Mouse (Mus musculus) liver, postnatal 0 days (tissue): ENCODE results near the gene Mctp1. TPM values are rescaled to one million over a fixed set of nuclear protein-coding genes. Genes with fewer than 3 reads are reported as not detected.
A peak's percentile ranks its signal among the peaks of the same experiment; 100 is the strongest.

Experiments used
- ATAC-seq: fragments of 200-750 bp; cut with Nextera tagmentation; 2 replicates; pipeline ENCODE4 v1.8.0; 2017; ENCODE audit warnings: mild to moderate bottlenecking, moderate library complexity
- DNase-seq: peaks from one replicate; pipeline ENCODE4 v3.0.0-alpha.2; 2016
- H3K27ac ChIP-seq: fragments of 300-500 bp; sonication (generic); 2 replicates; pipeline ENCODE4 v1.5.1; 2014; ENCODE audit warnings: antibody characterized with exemption, moderate library complexity, mild to moderate bottlenecking, low read depth
- H3K27me3 ChIP-seq: fragments of 300-500 bp; sonication (generic); 2 replicates; pipeline ENCODE4 v1.6.1; 2014; ENCODE audit warnings: low read length, control low read depth, mixed read lengths; ENCODE audit not compliant: insufficient read depth
- H3K36me3 ChIP-seq: fragments of 300-500 bp; sonication (generic); replicated peaks from 2 replicates; pipeline ENCODE4 v1.6.1; 2014; ENCODE audit warnings: mild to moderate bottlenecking, control low read depth, low read length, moderate library complexity, mixed read lengths; ENCODE audit not compliant: insufficient read depth
- H3K4me1 ChIP-seq: fragments of 300-500 bp; sonication (generic); 2 replicates; pipeline ENCODE4 v1.6.1; 2014; ENCODE audit warnings: antibody characterized with exemption, mild to moderate bottlenecking, control low read depth; ENCODE audit not compliant: insufficient read depth
- H3K4me2 ChIP-seq: fragments of 300-500 bp; sonication (generic); 2 replicates; pipeline ENCODE4 v1.6.1; 2014; ENCODE audit warnings: low read depth, mild to moderate bottlenecking, low read length, moderate library complexity, mixed read lengths
- H3K4me3 ChIP-seq: fragments of 300-500 bp; sonication (generic); 2 replicates; pipeline ENCODE4 v1.5.1; 2014; ENCODE audit warnings: low read depth, low read length
- H3K9ac ChIP-seq: fragments of 300-500 bp; sonication (generic); replicated peaks from 2 replicates; pipeline ENCODE4 v1.6.1; 2014; ENCODE audit warnings: mild to moderate bottlenecking, moderate library complexity
- H3K9me3 ChIP-seq: fragments of 300-500 bp; sonication (generic); 2 replicates; pipeline ENCODE4 v1.6.1; 2016; ENCODE audit warnings: mild to moderate bottlenecking, control low read depth, low read length, mixed read lengths
- CTCF ChIP-seq: sonication (generic); IDR thresholded peaks from 2 replicates; pipeline ENCODE4 v1.5.1; 2016; ENCODE audit warnings: antibody characterized with exemption, low read depth
- EP300 ChIP-seq: IDR thresholded peaks from 2 replicates; pipeline ENCODE4 v1.6.1; 2016; ENCODE audit warnings: antibody characterized with exemption, low read depth, mild to moderate bottlenecking
- WGBS: fragments of 180-500 bp; shearing (Covaris S2); extraction: QIAGEN DNeasy Blood & Tissue Kit; methylation state at CpG from one replicate; pipeline ENCODE4 v1.1.7; 2014; ENCODE audit not compliant: insufficient replicate concordance; 5-methylcytosine and 5-hydroxymethylcytosine counted together
- polyA plus RNA-seq: library from polyadenylated mRNA; unstranded; fragments of >200 nt; fragmentation: Nextera tagmentation; extraction: Ambion mirVana; gene quantifications from 2 replicates; pipeline ENCODE4 v1.2.1, GENCODE M21; 2015

Gene Mctp1
- polyA plus RNA-seq, 1 experiment from 2014 or later = 2.6 TPM

DNA sequence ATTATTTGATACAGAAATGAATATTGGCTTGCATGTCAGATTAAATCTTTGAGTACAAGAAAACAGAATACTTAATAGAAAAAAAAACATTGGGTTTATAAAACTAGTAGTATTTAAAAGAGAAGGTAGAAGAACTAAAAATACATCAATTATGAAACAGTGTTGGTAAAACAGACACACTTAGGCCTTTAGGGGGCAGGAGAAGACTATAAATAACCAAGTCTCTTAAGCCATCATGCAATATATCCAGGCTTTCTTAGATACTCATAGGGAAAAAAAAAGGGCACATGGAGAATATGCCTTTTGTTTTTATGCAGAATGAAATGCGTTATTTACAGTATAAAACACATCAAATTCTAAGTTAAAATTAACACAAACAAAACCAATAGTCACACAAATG, 661.0 kb downstream of the Mctp1 start:
- TF ChIP-seq EP300 (no peak), CTCF (peak; percentile 32)
- no peaks in the 10 kb centered on the region for H3K9me3 ChIP-seq
- H3K27ac ChIP-seq = no peak overlapping the region
- H3K27me3 ChIP-seq = no peaks in the 10 kb centered on the region
- DNase-seq (no peak), ATAC-seq (no peak)
- no peak overlapping the region for H3K9ac ChIP-seq
- no peaks in the 10 kb centered on the region for H3K4me1 ChIP-seq
- WGBS = 80% methylated on average over 1 of the region's 1 CpGs
- no peak overlapping the region for H3K4me3 ChIP-seq
- H3K36me3 ChIP-seq = 0 out of 2 replicates have a peak, but pooled peaks cover 3% of the 10 kb centered on the region
- H3K4me2 ChIP-seq = no peak overlapping the region

DNA sequence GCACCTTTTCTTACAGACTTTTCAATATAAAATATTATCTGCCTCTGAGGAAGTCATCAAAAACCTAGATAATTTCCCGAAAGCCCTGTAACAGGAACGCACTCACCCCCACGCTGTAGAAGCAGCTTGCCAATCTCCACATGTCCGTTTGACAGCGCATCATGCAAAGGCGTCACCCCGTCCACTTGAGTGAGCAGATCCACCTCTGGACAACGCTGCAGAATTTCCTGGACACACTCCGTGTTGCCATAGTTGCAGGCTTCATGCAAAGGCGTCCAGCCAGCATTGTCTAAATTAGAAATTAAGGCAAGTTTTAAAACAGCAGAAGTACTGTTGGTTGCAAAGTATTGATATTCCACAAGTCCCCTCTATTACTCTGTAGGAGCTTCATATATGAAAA, 662.1 kb downstream of the Mctp1 start:
- 82% methylated on average over 10 of the region's 10 CpGs for WGBS
- TF ChIP-seq EP300 (no peak), CTCF (no peak)
- H3K4me3 ChIP-seq = no peak overlapping the region
- no peak overlapping the region for H3K27ac ChIP-seq
- H3K36me3 ChIP-seq = 0 out of 2 replicates have a peak, but pooled peaks cover 3% of the 10 kb centered on the region
- H3K4me2 ChIP-seq = no peak overlapping the region
- no peaks in the 10 kb centered on the region for H3K4me1 ChIP-seq
- DNase-seq = no peak
- H3K9me3 ChIP-seq = no peaks in the 10 kb centered on the region
- no peaks in the 10 kb centered on the region for H3K27me3 ChIP-seq
- ATAC-seq = no peak
- H3K9ac ChIP-seq = no peak overlapping the region

DNA sequence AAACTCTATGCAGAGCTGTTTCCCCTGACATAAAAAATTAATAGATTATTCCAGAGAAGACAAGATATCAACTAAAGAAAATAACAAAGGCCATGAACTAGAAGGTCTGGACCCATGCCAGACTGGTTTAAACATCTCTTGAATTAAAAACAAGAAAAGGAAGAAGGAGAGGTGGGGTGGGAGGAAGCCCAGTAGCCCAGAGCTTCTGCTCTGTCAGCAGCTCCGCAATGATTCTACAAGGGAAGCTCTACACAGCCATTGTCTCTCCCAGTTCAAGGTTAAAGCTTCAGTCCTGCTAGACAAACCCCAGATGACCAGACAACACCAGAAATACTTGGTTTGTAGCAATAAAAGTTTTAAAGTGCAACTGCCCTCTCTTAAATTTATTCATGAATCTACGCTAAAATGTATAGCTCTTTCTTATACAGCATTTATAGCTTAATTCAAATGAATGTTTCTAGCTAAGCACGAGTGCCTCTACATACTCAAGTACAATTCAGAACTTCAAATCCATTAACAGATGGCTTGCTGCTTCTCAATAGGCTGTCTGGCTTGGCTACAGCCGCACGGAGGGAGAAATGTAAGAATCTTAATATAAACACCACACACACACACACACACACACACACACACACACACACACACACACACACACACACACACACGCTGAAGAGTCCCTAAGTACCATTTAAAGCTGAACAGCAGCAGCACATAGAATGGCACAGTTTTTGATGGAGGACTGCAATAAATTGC, 663.0 kb downstream of the Mctp1 start:
- Histone ChIP-seq H3K27me3 (no peaks in the 10 kb centered on the region), H3K4me2 (no peak overlapping the region), H3K9me3 (no peaks in the 10 kb centered on the region), H3K27ac (no peak overlapping the region), H3K36me3 (0 out of 2 replicates have a peak, but pooled peaks cover 3% of the 10 kb centered on the region), H3K9ac (no peak overlapping the region), H3K4me1 (no peaks in the 10 kb centered on the region), H3K4me3 (no peak overlapping the region)
- DNase-seq (no peak), ATAC-seq (no peak)
- TF ChIP-seq CTCF (no peak), EP300 (no peak)
- 85% methylated on average over 6 of the region's 6 CpGs for WGBS

DNA sequence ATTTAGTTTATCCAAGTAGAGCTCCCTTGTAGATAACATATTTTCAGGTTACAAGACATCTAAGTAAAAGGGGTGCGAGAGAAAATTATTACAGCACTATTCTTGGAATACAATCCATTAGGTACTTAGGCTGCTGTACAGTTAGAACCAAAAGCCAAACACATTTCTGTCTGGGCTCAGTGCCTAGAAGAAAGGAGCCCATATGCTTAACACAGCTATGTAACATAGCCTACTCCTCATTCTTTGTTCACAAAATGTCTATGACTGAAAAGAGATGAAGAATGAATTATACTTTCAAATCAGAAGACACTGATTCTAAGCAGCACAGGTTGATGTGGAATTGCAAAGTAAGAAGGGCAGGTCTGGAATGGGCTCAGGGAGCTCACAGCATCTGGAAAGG, 664.1 kb downstream of the Mctp1 start:
- ATAC-seq (no peak), DNase-seq (no peak)
- H3K36me3 ChIP-seq = 0 out of 2 replicates have a peak, but pooled peaks cover 3% of the 10 kb centered on the region
- no peak overlapping the region for H3K27ac ChIP-seq
- WGBS = 89% methylated on average over 1 of the region's 1 CpGs
- no peak overlapping the region for H3K4me3 ChIP-seq
- no peak for TF ChIP-seq EP300
- no peaks in the 10 kb centered on the region for H3K4me1 ChIP-seq
- H3K9ac ChIP-seq = no peak overlapping the region
- no peaks in the 10 kb centered on the region for H3K9me3 ChIP-seq
- H3K27me3 ChIP-seq = no peaks in the 10 kb centered on the region
- H3K4me2 ChIP-seq = no peak overlapping the region

DNA sequence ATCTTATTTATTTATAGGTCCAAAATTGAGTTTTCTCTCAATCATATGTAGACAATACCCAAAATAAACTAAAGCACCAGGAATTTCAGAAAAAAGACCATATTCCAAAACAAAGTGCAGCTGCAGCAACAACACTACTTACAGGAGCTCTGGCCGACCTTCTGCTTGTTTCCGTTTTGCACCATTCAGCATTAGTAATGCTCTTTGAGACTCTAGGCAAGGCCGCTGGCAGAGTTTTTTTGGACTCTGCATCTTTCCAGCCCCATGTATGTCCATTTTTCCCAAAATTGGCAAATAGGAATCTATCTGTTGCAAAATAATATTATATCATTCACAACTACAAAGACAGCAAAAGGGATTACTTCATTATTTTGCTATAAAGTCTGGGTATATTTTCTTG, 665.4 kb downstream of the Mctp1 start:
- no peak overlapping the region for H3K9ac ChIP-seq
- H3K4me2 ChIP-seq = no peak overlapping the region
- H3K4me3 ChIP-seq = no peak overlapping the region
- WGBS = 74% methylated on average over 3 of the region's 3 CpGs
- TF ChIP-seq EP300 = no peak
- TF ChIP-seq CTCF = no peak
- no peaks in the 10 kb centered on the region for H3K27me3 ChIP-seq
- H3K9me3 ChIP-seq = no peaks in the 10 kb centered on the region
- H3K36me3 ChIP-seq = 0 out of 2 replicates have a peak, but pooled peaks cover 3% of the 10 kb centered on the region
- DNase-seq = no peak
- no peaks in the 10 kb centered on the region for H3K4me1 ChIP-seq
- no peak for ATAC-seq
- H3K27ac ChIP-seq = no peak overlapping the region

DNA sequence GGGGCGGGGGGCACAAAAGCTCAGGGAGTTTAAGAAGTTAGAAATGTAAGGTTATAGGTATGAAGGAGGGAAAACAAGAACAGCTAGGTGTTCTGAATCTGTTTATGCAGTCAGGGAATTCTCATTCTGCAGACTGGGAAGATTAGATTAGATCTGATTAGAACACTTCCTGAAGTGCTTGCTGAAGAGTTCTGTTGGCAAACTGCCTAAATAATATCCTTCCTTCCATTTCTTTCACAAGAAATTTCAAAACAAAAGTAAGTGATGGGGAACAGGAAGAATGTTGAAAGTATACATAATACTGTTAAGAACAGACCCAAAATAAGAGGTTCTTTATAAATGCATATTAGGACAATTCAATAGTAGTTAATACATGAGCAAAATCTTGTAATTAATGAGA, 678.9 kb downstream of the Mctp1 start:
- Histone ChIP-seq H3K4me2 (no peak overlapping the region), H3K36me3 (no peaks in the 10 kb centered on the region), H3K9me3 (no peaks in the 10 kb centered on the region), H3K9ac (no peak overlapping the region), H3K4me3 (no peak overlapping the region), H3K4me1 (no peaks in the 10 kb centered on the region), H3K27me3 (no peaks in the 10 kb centered on the region), H3K27ac (no peak overlapping the region)
- TF ChIP-seq CTCF (no peak), EP300 (no peak)
- ATAC-seq = no peak
- 88% methylated on average over 1 of the region's 1 CpGs for WGBS
- no peak for DNase-seq

DNA sequence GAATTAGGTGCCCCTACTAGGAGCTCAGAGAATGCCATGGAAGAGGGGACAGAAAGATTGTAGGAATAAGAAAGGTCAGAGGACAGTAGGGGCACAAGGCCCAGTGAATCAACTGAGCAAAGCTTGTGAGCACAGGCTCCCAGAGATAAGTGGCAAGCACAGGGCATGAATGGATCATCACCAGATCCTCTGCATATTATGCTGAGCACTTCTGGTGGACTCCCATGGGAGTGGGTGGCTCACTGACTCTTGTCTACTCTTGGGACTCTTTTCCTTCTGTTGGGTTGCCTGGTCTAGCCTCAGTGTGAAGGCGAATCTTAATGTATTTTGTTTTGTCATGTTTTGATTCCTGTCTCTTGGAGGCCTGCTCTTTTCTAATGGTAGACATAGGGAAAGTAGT, 684.5 kb downstream of the Mctp1 start:
- H3K9me3 ChIP-seq = no peaks in the 10 kb centered on the region
- DNase-seq (no peak), ATAC-seq (no peak)
- H3K27ac ChIP-seq = no peak overlapping the region
- H3K9ac ChIP-seq = no peak overlapping the region
- WGBS = 74% methylated on average over 1 of the region's 1 CpGs
- no peaks in the 10 kb centered on the region for H3K27me3 ChIP-seq
- no peak overlapping the region for H3K4me2 ChIP-seq
- H3K4me3 ChIP-seq = no peak overlapping the region
- no peaks in the 10 kb centered on the region for H3K4me1 ChIP-seq
- H3K36me3 ChIP-seq = no peaks in the 10 kb centered on the region
- TF ChIP-seq CTCF (no peak), EP300 (no peak)
